Mouse (Mus musculus): ENCODE results near the gene Prss12.

Gene Prss12

GRCm38 (mm10) chr3:123527806-123528507 lies 81.2 kb downstream of the Prss12 start:
- DNase-seq (ENCODE audit: low spot score in 2 of 2) = no peak

GRCm38 (mm10) chr3:123531124-123531523 lies 84.4 kb downstream of the Prss12 start:
- DNase-seq (ENCODE audit: low spot score in 2 of 2) = no peak

GRCm38 (mm10) chr3:123537279-123537678 lies 90.6 kb downstream of the Prss12 start:
- no peak for DNase-seq (ENCODE audit: low spot score in 2 of 2)

GRCm38 (mm10) chr3:123543585-123544304 lies 97.0 kb downstream of the Prss12 start:
- DNase-seq (ENCODE audit: low spot score in 2 of 2) = no peak

GRCm38 (mm10) chr3:123550487-123550886 lies 103.8 kb downstream of the Prss12 start:
- DNase-seq (ENCODE audit: low spot score in 2 of 2) = no peak

GRCm38 (mm10) chr3:123553872-123554271 lies 107.2 kb downstream of the Prss12 start:
- no peak for DNase-seq (ENCODE audit: low spot score in 2 of 2)

GRCm38 (mm10) chr3:123555254-123555865 lies 108.6 kb downstream of the Prss12 start:
- DNase-seq (ENCODE audit: low spot score in 2 of 2) = no peak

Data from spleen, postnatal 36 days (tissue).